Mouse (Mus musculus) G1E-ER4 (cell line): Measurements from ENCODE around the gene Fnbp1. TPM values are rescaled to one million over a fixed set of nuclear protein-coding genes. Genes with fewer than 3 reads are reported as not detected.

Experiments used
- GATA1 ChIP-seq: IDR thresholded peaks from one replicate; pipeline ENCODE4 v1.8.0; 2012; ENCODE audit warnings: low read length, inconsistent platforms
- polyA plus RNA-seq: library from polyadenylated mRNA; stranded (reverse); fragments of >175 nt; gene quantifications from 2 replicates; pipeline ENCODE4 v1.2.3, GENCODE M21; 2012

Gene Fnbp1
- polyA plus RNA-seq, 1 experiment, result 90.3 TPM

DNA sequence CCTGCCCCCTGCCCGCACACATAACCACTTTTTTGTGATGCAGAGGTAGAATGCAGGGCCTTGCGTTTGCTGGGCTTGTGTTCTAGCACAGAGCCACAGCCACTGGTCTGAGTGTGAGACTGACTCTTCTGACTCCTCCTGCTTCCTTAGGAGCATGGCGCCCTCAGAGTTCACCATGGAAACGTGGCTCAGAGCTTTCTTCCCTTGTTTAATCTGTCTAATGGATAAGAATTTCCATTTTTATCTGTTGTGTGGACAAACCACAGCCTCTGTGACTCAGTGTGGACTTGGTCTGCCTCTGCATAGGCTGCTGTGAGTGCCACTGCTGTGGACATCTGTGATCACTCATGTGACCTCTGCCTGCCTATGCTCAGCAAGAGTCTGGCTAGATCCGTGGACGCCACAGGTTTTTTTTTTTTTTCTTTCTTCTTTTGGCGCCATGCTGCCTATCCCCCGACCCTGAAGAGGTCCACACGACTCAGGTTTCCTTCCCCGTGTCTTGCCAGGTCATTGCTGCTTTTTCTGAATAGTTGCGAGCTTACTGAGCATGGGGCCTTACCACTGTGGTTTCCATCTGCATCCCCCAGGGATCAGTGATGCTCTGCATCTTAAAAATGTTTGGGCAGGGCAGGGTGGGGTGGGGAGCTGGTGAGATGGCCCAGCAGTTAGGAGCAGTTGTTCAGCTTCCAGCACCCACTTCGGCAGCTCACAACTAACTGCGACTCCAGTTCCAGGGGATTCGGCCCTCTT lies 128.3 kb downstream of the Fnbp1 start:
- no peak for TF ChIP-seq GATA1

DNA sequence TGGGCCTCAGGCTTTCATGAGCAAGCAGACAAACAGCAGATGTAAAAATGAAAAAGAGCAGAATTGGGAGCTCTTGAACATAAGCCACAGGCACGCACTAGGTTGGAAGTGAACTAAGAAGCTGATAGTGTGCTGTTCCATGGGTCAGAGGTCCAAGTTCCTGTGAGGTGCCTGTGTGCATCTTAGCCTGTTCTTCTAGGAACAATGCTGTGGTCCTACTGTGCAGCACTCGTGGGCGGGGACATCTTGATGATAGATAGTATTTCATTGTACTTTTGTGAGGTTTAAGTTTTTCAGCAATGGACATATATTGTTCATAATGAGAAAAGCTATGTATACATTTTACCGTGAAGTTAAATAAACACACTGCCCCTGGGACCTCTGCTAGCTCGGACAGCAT lies 134.6 kb downstream of the Fnbp1 start:
- no peak for TF ChIP-seq GATA1

DNA sequence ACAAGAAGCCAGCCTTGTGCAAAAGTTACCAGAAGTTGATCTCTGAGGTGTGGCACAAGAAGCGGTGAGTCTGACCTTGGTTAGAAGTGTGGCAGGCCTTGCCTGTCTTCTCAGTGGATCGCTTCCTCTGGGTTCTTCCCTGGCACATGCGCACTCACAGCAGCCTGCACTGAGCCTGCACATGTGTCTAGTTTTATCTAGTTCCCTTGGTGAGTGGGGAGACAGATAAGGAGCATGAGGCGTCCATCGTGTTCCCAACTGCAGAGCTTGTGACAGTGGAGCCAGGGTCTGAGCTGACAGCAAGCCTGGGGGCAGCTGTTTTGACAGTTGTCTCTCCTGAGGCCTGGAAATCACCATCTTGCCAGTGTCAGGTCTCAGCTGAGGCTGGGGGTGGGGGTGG lies 135.4 kb downstream of the Fnbp1 start:
- TF ChIP-seq GATA1, result peak; percentile 97

DNA sequence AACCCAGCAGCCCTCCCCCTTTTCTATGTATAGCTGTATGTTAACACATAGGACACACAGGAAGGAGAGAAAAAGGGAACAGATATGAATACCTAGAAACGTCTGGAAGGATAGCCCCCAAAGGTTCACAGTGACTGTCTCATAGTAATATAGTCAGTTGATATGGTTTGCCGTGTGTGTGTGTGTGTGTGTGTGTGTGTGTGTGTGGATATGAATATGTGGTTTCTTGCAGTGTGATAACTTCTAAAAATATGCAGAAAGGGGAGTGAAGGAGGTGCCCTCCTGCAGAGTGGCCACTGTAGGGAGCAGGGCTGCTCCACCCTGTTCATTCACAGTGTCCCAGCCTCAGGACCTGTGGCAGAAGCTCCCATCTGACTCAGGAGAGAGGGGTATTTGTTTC lies 136.4 kb downstream of the Fnbp1 start:
- TF ChIP-seq GATA1, result no peak

DNA sequence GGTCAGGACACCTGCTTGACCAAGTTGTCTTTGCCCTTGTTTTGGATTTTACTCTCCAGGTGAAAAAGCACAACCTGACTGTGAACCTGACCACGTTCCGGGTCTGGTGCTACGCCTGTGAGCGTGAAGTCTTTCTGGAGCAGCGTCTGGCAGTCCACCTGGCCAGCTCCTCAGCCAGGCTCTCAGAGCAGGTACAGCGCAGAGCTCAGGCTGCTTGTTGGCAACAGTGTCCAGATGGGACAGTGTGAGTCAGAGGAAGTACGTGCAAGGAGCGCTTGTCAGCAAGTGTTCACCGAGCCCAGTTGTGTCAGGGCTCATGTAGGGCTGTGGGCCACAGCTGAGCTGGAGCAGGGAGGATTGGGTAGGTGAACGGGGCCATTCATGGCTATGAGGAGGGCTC lies 139.0 kb downstream of the Fnbp1 start:
- TF ChIP-seq GATA1, result no peak

DNA sequence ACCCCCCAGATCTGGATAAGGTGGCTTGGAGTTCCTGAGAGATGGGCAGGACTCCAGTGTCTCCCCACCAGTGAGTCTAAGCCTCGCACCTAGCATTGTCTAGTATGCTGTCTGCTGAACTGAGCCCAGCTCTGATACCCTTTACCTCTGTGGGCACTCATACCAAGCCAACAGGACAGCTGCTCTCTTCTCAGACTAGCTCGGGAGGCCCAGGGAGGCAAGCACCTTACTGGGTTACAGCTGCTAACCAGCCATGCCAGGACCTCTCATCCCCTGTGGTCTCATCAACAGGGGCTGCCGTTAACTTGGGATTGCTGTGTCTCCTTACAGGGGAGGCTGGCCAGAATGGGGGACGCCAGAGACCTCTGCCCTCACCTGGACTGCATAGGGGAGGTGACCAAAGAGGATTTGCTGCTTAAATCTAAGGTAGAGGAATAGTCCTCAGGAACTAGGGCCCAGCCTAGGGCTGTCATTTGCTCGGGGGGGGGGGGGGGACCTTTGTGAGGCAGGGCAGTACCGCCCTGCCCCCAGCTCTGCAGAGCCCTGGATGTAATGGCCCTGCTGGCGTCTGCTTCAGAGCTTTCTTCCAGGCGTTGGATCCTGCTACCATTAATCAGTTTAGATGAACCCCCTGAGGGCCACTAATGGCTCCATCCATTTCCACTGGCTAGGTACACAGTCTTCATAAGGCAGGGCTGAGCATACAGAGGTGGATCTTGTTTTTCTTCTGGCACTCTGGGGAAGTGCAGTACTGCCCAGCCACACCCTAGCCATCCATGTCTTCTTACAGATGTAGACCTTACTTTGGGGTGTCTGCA lies 143.2 kb downstream of the Fnbp1 start:
- TF ChIP-seq GATA1, result no peak

DNA sequence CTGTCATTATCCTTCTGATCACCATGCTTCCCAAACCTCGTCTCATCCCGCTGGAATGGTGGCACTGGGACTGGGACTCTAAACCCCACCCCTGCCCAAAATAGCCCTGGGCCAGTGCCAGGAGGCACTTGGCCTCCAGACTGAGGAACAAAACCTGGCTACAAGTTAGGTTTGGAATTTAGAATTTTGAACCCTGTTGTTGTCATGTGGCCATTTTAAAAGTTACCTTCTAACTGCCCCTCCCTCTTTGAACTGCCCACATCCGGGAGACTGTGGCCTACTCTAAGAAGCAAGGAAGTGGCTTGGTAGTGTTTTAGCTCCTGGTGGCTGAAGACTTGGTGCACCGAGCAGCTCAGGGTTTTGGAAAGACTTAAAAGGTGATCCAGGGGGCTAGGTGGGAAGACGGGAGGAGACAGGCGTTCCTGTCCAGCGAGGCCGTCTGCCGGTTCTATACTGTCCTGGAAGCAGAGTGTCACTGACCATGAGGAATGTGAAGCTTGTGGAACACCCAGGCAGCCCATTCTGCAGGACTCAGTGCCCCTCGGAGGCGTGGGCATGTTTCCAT lies 146.3 kb downstream of the Fnbp1 start:
- TF ChIP-seq GATA1, result no peak

DNA sequence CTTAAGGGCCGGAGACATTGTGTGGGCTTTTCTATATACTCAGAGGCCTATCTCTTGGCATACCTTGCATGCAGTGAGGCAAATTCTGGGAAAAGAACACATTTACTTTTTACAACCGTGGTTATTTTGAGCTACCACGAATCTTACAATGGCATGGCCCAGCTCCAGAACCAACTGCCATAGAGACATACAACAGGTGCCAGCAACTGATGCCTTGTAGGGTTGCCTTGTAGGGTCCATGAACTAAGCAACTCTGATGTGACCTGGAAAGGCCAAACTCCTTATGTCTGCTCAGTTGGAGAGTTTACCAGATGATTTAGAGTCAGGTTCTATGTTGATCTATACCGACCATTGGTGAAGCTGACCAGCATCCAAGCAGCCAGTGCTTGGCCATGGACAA lies 147.0 kb downstream of the Fnbp1 start:
- TF ChIP-seq GATA1, result no peak

DNA sequence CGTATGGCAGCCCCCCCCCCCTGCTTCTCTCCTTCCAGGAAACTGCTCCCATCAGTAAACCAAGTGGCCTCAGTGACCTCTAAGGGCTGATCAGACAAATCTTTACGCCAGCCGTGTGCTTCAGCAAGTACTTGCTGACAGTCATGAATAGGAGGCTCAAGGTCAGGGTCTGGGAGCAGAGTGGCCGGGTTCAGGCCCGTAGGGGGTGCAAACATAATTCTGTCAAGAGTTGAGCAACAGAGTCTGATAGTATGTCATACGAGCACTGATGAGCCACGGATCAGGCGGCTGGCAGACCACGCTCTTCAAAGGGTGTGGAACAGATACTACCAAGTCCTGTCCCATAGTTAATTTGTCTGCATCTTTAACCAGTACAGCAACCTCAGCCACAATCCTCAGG lies 151.6 kb downstream of the Fnbp1 start:
- TF ChIP-seq GATA1, result no peak

DNA sequence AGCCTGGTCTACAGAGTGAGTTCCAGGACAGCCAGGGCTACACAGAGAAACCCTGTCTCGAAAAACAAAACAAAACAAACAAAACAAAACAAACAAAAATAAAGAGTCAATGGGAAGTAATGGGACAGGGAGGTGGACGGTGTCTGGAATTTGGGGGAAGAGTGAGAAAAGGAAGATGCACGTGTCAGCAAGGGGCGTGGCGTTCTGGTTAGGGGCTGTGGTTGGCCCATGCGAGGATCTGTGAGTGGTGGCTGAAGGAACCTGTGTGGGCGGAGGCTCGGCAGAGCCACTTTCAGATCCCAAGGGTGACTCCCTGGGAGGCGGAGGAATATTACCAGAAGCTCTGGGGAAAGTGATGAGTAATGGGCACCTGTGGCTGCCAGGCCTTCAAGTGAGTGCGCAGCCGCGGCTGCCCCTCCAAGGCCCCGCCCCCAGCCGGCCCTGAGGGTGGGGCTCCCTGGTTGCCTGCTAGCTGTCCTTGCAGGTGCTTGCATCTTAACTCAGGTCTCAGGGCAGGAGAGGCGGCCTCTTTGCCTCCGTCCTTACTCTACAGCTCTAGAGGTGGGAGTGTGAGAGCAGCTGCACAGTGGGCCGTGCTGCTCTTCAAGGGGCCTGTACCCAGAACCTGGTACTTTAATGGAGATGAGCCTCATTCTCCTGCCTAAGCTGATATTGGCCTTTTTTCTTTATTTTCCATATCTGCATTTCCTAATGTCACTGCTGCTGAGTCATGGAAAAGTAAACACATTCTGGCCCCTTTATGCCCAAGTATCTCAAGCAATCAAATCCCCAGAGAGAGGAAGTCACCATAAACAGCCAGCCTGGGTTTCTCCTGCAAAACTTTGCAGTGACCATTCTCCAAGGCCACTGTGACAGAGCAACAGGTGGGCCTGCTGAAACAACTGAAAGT lies 156.4 kb downstream of the Fnbp1 start:
- no peak for TF ChIP-seq GATA1

DNA sequence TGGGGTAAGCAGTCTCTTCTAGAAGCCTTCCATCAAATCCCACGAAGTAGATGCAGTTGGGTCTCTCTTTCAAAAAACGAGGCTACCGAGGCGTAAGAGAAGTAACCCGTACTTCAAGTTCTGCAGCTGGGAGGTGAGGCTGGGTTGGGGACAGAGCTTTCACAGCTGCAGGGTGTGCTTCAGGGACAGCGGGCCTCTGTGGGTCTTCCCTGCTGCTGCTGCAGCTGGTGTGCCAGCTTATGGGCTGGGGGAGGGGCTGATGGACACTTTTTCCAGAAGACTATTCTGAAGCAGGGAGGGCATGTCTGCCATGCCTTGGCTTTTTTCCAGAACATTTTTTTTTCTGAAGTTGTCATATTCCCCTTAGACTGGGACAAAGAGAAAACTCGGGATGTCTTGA lies 158.8 kb downstream of the Fnbp1 start:
- TF ChIP-seq GATA1, result no peak

DNA sequence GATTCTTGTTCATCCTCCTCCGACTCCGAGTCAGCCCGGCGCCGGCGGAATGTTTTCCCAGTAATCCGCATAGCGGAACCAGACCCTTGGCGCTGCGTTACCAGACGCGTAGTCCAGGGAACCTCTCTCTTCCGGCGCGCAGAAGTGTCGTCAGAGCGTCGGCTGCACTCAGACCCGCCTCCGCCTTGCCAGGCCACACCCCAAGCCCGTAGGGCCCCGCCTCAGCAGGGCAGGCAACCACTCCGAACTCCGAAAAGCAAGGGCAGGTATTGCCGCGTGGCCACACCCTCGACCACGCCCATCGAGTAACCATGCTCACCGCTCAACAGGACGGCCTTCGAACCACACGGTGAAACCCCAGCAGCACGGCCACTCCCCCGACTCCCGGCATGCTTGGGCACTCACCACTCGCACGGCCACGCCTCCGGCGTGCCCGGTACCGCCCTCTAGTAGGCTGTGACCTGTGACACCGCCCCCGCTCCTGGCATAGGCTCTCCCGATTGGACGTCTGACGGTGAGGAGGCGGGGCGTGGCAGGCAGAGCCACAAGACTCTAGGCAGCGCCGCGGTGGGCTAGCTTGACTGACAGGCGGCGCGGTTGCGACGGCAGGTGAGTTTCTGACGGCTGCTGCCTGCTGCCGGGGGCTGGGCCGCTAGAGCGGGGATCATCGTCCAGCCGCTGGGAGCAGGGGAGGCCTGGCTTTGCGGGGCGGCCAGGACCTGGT lies 159.9 kb downstream of the Fnbp1 start, which contains the start of the genes BC005624 and Usp20:
Gene BC005624, minus strand, starts transcription at position 412 of the 724 bp plus-strand sequence.
Gene Usp20, plus strand, starts transcription at position 490 of the 724 bp plus-strand sequence.
- no peak for TF ChIP-seq GATA1

Other genes starting within 250 kb of the Fnbp1 start
- not detected in 2 replicates for gene Ptges, start 212.1 kb downstream of the Fnbp1 start, polyA plus RNA-seq
- 19.3 and 19.9 TPM in 2 replicates for gene Tor1b, start 189.0 kb downstream of the Fnbp1 start, polyA plus RNA-seq
- 95.5 and 111 TPM in 2 replicates for gene Tor1a, start 174.1 kb downstream of the Fnbp1 start, polyA plus RNA-seq
- 10.4 and 24.1 TPM in 2 replicates for gene BC005624, start 159.8 kb downstream of the Fnbp1 start, polyA plus RNA-seq
- 6.3 and 9.2 TPM in 2 replicates for gene Usp20, start 159.7 kb downstream of the Fnbp1 start, polyA plus RNA-seq
- 7.7 and 8.7 TPM in 2 replicates for gene Gpr107, start 10.3 kb upstream of the Fnbp1 start, polyA plus RNA-seq
- gene Ncs1, start 103.8 kb upstream of the Fnbp1 start, polyA plus RNA-seq, result not detected in 2 replicates
- not detected in 2 replicates for gene Hmcn2, start 172.4 kb upstream of the Fnbp1 start, polyA plus RNA-seq